Mouse (Mus musculus): ENCODE measurements at regions not wholly inside any gene's neighbourhood (a gene's known extent, or its start where the extent isn't known, plus 50 kb on each side); places are given as distances from the start of the nearest gene placed in this dataset.
A peak's percentile ranks its signal among the peaks of the same experiment; 100 is the strongest.

- no peak for DNase-seq
Measured at GRCm38 (mm10) chr1:33042424-33042823, 495.3 kb upstream of the Gm5415 start.

DNA sequence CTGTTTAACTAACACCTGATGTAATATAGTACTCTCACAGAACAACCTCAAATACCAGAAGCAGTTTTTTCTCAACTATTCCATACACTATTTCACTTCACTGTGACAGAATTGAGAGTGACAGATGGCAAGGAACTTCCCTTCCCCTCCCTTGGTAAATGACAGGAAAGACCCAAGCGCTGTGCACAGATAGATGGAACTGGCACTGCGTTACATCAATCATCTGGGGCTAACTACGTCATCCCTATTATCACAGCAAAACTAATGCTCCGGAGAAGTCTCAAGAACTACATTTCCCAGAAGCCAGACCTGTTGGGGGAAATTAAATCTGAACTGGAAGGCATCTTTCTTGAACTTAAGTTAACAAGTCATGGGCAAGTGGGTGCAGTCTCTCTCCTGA, 493.6 kb upstream of the Gm5415 start:
- DNase-seq = no peak

GRCm38 (mm10) chr1:33031991-33032390, 484.9 kb upstream of the Gm5415 start:
- DNase-seq = no peak

DNA sequence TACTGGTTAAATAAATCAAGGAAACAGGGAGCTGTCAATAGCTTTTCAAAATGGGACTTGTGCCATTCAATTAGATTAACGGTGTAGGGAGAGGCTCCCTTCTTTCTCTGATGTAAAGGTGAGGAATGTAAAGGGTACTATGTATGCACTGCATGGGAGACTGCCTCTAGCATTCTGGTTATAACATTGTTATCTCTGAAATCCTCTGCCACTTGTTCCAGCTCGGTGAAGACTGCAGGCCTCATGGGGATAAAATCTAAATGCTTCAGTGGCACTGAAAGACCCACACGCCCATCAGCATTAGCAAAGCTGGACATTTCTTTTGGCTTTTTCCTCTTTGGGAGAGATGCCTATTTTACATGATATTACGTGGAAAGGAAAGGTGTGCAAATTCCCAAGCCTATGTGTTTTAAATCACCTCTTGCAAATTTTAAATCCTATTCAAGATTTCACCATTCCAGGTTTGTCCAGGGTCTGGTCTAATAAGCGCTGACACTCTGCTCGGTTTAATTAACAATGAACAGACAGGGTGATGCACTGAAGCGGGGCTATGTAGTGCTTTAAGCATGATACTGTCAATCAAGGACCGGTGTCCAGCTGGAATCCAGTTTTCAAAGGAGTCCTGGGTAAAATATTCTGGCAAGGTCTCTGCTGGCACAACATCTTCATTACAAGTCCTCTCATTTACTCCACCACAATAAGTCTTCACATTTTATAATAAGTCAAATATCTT, 479.8 kb upstream of the Gm5415 start:
- DNase-seq = no peak

DNA sequence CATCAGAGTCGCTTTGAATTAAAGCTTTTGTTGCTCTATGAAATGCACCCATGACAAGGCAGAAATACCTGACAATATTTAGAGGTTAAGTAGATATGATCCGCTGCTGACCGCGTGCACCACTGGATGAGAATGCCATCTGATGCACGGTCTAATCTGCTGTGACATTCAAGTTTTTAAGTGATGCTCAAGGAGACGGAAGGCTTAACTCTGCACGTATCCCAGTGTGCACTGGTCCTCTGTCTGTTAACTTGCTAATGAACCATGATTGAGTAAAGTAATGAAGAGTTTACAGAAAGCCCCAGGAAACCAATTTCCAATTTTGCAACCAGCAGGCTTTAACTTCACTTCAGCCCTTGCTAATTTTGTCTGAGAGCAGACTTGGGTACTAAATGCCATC, 478.3 kb upstream of the Gm5415 start:
- DNase-seq = no peak

- no peak for DNase-seq
Measured at GRCm38 (mm10) chr1:33022852-33023251, 475.8 kb upstream of the Gm5415 start.

DNA sequence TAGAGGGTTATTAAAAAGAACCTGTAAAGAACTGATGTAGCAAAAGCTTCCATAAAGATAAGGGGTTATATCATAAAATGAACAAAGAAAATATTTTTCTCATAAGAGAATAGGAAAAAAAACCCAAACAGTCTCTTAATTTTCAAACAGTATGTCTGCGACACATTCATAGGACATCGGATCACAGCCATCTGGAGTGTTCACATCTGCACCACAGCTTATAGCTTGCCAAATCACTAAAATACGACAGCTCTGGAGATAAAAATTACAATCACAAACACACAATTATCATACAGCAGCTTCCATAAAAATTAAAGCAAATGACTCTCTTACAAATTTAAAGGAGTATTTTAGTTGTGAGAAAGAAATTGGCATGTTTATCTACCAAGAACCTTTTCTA, 456.9 kb upstream of the Gm5415 start:
- no peak for DNase-seq

DNA sequence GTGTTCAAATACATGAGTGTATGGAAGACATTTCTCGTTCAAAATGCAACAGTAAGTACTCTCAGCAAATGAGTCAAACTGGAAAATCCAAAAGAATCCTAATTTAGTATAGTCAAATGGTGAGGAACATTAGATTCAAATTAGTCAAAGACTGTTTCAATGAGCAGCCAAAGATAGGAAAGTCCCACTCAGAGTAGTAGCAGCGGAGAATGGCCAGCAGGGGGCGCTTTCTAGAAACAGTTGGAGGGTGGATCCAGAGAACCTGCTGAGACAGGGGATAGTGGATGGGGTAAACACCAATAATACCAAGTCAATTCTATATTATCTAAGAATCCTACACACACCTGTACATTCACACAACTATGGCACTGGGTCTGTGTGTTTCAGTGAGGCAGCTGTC, 417.9 kb upstream of the Gm5415 start:
- DNase-seq = peak; percentile 10

- no peak for DNase-seq
Measured at GRCm38 (mm10) chr1:32959316-32959715, 412.2 kb upstream of the Gm5415 start.

- DNase-seq = no peak
Measured at GRCm38 (mm10) chr1:32946254-32946653, 399.2 kb upstream of the Gm5415 start.

- DNase-seq = no peak
Measured at GRCm38 (mm10) chr1:32930381-32930780, 383.3 kb upstream of the Gm5415 start.

- DNase-seq = no peak
Measured at GRCm38 (mm10) chr1:32902437-32902836, 355.3 kb upstream of the Gm5415 start.

- no peak for DNase-seq
Measured at GRCm38 (mm10) chr1:32887728-32888127, 340.6 kb upstream of the Gm5415 start.

GRCm38 (mm10) chr1:32872920-32873319, 325.8 kb upstream of the Gm5415 start:
- DNase-seq = no peak

DNA sequence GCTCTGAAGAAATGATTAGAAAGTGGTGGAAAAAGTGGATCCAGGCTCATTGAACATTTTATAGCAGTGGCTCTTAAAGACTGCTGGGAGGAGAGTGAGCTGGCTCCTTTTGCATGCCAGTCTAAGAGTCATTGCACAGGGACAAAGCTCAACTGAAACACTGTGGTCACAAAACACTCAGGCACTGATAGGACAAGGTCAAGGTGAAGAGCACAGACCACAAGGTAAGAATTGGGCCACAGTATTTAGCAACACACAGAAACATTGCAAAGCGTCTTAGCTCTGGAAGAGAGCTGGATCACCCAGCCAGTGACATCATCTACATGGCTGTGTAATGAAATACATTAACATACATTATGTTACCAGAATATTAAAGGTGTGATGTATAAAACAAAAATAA, 319.0 kb upstream of the Gm5415 start:
- no peak for DNase-seq

GRCm38 (mm10) chr1:32858040-32858439, 310.9 kb upstream of the Gm5415 start:
- DNase-seq = no peak

Data from B cell, adult 2 months (primary cell).